Mouse (Mus musculus): Measurements from ENCODE around the gene Cenpb.
A peak's percentile ranks its signal among the peaks of the same experiment; 100 is the strongest.

Cenpb gene

DNA sequence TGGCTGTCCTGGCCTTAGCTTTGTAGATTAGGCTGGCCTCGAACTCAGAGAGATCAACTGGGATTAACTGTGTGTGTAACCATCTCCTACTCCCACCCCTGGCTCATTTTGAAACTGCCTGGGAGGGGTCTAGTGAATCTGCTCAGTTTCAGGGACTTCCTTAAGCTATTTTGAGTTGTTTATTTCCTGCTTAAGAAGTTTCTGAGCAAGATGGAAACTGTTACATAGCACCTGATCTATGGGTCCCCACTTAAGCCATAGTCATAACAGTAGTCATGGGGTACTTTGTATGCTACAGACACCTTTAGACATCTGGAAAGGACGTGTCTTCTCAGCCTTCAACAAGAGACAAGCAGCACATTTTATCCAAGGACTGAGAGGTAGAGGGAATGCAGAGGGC is 20.8 kb upstream of the Cenpb start:
- DNase-seq (ENCODE audit: low read depth, low spot score), result no peak

DNA sequence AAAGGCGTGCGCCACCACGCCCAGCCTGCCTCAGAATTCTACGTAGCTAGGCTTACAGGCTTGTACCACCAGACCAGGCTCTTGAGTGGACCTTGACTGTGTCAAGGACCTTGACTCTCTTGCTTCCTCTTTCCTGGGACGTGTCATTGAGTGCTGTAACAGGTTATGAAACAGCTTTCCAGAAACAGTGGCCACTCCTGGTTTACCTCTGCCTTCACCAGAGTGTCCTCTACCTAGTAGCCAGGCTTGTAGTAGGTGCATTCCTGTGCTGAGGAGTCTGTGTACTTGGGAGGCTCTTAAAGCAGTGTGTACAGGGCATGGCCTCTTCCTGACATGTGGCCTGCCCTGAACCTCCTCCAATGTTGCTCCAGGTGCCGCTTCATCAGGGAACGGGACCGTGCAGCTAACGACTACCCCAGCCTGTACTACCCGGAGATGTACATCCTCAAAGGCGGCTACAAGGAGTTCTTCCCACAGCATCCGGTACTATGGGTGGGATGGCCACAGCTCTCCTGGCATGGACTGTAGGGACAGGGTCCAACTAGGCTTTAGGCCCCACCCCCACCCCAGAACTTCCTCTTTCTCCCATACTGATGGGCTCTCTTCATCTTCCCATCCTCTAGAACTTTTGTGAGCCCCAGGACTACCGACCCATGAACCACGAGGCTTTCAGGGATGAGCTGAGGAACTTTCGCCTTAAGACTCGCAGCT is 16.9 kb upstream of the Cenpb start:
- DNase-seq (ENCODE audit: low read depth, low spot score), result no peak

DNA sequence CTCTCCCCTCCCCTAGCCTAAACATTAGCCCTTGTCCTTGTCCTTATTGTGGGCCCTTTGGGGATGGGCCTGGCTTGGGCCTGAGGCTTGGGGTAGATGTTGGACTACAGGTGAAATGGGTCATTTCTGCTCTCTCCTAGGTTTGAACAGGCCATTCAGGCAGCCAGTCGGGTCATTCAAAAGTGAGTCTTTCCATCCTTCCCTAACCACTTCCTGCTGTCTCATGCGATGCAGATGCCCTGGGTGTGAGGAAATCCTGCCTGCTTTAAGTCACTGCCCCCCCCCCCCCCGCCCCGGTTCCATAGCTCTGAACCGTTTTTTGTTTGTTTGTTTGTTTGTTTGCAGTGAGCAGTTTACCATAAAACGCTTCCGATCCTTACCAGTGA is 11.1 kb upstream of the Cenpb start:
- peak; percentile 51 for DNase-seq (ENCODE audit: low read depth, low spot score)

DNA sequence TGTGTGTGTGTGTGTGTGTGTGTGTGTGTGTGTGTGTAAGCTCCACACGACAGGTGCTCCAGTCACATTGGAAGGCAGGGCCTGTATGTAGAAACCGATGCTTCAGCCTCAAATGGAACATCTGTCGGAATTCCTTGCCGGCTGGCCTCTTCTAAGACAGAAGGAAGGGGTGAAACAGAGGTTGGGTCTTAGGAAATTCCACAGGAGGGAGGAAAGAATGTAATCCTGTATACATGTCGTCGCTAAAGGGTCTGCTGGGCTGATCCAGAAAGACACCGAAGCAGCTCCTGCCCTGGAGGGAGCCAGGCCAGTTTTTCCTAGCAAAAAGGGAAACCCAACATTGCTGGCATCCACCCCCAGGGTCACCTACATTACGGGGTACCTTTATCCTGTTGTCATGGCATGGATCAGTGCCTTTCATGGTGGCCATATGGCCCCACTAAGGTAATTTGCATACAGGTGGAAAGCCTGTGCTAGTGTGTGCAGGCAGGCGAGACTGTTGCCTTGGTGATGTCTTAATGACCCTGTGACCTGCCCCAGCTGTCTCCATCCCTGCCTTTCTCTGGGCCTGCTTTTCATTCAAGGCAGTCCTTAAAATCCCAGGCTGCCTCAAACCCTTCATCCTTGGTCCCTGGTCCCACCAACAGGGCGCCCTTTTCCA is 10.6 kb upstream of the Cenpb start:
- DNase-seq (ENCODE audit: low read depth, low spot score), result peak; percentile 31

DNA sequence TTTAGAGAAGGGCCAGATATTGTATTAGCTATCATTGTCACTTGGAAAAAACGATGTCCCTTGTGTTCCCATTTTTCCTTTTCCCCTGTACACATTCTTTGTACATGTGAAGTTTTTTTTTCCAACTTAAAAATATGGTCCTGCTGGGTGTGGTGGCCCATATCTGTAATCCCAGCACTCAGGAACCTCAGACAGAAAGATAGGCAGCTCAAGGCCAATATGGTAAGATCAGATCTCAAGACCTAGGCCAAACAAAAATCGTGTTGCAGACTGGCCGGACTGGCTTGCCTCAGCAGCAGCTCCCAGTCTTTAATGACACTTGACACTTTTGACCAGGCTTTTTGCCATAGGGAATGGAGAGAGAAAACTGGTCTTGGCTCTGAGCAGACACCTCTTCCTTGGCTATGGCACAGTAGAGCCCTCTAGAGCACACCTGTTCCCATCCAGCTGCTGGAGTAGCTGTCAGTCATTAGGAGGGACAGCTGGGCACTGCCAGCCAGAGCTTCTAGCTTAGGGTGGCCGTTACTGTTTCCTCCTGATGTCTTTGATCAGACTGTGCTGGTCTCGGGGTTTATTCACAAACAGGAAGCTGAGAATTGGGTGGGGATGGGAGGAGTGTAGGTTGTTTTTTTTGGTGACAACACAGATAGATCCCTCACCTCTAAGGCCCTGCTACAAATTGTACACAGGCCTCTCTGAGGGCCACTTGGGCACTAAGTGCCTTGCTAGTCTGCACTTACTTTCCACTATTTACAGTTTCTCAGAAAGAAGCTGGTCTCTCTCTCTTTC is 9.8 kb upstream of the Cenpb start:
- DNase-seq (ENCODE audit: low read depth, low spot score), result peak; percentile 67

DNA sequence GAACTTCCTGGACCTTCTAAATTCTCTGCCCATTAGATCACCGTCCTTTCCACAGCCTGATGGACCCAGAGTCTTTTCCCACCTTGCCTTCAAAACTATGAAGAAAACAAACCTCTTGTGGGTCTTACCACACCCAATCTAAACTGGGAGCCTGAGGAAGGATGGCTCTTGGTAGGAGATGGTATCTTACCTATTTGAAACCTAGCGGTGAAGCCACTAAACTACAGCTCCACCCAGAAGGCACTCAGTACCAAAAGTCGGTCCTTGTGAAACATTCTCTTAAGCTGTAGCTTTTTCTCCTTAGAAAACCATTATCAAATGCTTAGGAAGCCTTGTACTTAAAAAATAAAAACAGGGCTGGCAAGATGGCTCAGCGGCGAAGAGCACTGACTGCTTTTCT is 8.4 kb upstream of the Cenpb start:
- DNase-seq (ENCODE audit: low read depth, low spot score), result peak; percentile 56

DNA sequence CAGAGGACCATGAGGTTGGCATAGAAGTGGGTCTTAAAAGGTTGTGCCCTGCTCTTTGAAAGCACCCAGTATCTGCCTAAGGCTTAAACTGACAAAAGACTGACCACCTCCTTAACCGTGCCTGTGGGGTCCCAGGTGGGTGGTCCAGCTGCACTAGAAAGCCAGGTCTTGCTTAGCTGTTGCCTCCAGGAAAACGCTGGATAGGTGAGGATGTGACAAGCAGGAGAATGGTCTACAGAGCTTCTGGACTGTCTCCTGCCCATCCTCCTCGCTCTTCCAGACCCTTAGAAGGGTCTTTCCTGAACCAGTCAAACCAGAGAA is 7.7 kb upstream of the Cenpb start:
- no peak for DNase-seq (ENCODE audit: low read depth, low spot score)

DNA sequence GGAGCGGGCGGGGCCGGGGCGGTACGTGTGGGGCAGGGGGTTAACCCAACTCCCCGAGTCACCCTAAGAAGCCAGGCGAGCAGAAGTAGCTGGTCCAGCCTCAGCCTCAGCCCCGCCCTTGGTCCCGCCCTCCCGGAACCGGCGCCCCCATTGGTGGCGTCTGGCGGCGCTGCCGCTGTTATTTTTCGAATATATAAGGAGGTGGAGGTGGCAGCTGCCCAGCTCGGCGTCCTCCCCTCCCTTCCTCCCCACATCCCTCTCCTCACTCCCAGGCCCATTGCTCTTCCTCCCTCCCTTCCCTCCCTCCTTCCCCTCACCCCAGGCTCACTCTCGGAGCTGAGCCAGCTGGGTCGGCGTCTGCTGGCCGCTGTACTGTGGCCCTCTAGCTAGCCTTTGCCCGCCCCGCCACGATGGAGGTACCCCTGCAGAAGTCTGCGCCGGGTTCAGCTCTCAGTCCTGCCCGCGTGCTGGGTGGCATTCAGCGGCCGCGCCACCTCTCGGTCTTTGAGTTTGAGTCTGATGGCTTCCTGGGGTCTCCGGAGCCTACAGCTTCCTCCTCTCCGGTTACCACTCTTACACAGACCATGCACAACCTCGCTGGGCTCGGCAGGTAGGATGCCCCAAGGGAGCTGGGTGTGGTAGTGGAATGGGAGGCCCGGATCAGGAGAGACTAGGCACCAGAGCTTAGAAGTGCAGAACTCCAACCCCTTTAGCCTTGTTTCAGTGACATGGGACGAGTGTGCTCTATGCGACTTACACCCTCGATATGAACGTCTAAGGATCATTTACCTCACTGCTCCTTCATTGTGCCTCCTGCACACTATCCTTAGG is 7.1 kb upstream of the Cenpb start, which contains the start of the genes Cdc25b and Spef1:
Cdc25b (plus strand) TSS at position 179 of the 831 bp plus-strand sequence.
Spef1 (minus strand) TSS at position 512 of the 831 bp plus-strand sequence.
- peak; percentile 90 for DNase-seq (ENCODE audit: low read depth, low spot score)

DNA sequence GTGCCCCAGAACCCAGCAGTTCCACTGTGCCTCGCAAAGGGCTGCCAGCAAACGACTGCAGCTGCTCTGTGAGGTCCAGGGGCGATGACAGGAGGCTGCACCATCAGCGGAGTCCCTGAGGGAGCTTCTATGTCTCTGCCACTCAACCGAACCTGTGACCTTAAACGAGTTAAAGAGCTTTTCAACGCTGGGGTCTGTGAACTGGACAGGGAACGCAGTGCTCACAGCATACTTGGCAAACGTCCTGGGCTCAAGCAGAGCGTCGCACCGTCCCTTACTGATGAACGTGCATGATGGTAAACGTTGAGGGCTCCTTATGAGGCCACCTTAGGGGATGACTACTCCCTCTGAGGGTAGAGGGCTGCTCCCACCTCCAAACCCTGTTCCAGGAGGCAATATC is 6.5 kb upstream of the Cenpb start:
- no peak for DNase-seq (ENCODE audit: low read depth, low spot score)

DNA sequence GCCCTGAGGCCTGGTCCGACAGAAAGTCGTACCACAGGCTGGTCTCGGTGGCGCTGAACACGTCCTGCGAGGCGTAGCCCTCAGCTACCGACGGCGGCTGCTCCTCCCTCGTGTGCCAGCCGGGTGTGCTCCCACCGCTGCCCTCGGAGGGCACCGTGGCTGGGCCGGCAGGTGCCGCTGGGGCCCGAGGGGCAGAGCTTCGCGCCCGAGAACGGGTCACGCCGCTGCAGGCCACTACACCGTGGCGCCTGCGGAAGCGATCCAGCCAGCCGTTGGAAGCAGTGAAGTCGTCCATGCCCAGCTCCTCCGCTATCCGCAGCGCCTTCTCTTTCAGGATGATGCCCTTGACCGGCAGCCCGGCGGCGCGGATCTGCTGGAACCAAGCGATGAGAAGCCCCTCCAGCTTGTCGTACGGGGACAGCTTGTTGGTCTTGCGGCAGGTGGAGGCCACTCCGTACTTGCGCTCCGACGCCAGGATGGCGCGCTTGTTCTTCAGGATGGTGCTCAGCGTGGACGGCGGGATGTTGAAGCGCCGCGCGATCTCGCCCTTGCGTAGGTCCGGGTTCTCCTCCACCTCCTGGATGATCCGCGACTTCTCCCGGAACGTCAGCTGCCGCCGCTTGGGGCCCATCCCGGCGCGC is 501 bp downstream of the Cenpb start:
- DNase-seq (ENCODE audit: low read depth, low spot score), result peak; percentile 64

DNA sequence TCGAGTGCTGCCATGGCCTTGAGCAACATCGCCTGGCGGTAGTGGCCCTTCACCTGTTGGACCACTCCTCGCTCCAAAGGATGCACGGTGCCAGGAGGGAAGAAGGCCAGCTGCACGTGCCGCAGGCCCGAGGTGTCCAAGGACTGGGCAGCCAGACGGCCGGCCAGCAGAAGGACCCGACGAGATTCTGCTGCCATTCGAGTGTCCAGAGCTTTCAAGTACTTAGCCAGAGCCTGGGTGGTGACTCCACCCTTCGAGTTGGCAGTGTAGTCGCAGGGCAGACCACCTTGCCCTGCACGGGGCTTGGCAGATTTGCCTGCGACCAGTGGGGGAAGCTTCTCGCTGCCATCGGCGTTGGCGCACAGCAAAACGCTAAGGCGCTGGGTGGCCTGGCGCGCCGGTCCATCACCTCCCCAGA is 1.0 kb downstream of the Cenpb start:
- peak; percentile 31 for DNase-seq (ENCODE audit: low read depth, low spot score)

DNA sequence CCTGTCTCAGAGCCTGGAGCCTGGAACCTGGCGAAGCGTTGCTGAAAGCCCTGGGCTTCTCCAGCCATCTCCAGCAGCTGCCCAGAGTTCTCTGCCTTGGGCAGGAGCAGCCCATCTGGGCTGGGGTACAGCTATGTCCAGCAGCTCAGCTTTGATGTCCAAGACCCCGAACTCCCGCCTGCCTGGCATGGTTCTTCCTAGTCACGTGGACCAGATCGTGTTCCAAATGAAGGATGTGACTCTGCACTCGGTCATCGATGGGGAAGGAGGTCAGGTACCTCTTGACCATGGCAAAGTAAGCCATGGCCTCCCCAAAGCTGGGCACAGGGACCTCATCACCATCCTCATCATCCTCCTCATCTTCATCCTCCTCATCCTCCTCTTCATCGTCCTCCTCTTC is 1.9 kb downstream of the Cenpb start:
- DNase-seq (ENCODE audit: low read depth, low spot score), result no peak

DNA sequence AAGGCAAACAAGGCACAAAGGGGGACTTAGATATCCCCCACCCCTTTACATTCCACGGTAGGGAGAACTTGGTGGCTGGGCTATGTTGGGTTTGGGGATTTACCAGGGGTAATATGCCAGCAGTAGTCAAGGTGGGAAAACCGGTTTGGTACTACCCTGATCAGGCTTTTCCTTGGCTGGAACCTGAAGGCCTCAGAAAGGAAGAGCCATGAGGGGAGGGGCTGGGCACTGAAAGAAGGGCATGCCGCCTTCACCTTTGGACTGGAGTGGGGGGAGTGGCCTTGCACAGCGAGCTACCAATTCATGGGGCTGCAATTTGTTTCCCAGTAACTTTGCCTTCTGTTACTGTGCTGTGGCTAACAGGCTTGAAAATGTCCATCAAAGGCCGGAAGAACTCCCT is 3.4 kb downstream of the Cenpb start:
- no peak for DNase-seq (ENCODE audit: low read depth, low spot score)

DNA sequence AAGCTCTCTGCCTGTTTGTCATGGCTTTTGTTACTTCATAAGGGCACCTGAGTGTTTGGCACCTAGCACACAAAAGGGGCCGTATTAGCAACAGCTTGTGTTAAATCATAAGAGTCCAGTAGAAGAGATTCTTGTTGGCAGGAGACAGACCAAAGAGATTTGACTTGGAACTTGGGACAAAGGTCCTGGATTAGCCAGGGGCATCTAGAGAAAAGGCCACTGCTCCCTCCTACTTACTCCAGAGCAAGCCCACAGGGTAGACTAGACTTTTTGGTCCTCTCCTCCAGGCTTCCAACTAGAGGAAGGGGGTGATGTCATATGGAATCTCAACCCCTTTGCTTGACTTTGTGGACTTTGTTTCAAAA is 3.9 kb downstream of the Cenpb start:
- DNase-seq (ENCODE audit: low read depth, low spot score), result no peak

DNA sequence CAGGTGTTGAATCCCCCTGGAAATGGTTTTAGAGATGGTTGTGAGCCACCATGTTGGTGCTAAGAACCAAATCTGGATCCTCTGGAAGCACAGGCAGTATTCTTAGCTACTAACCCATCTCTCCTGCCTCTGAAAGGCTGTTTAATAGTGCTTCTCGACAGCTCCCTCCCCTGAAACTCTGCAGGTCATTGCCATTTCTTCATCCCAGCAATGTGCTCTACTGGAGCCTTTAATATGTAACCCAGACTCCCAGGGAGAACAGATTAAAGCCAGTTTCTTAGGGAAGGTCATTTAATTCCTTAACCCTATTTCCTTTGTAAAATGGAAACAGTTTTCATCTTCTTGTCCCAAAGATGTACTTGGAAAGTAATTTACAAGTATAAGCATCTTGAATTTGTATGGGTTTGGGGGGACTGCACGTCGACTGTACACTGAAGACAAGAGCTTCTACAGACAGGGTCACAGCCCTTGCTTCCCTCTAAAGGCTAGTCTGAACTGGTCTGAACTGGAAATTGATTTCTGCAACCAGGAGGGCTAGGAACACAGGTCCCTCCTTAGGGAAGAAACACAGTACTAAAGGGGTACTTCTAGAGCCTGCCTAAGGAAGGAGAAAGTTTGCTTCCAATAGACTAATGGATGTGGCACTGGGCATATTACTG is 4.5 kb downstream of the Cenpb start:
- DNase-seq (ENCODE audit: low read depth, low spot score), result no peak

DNA sequence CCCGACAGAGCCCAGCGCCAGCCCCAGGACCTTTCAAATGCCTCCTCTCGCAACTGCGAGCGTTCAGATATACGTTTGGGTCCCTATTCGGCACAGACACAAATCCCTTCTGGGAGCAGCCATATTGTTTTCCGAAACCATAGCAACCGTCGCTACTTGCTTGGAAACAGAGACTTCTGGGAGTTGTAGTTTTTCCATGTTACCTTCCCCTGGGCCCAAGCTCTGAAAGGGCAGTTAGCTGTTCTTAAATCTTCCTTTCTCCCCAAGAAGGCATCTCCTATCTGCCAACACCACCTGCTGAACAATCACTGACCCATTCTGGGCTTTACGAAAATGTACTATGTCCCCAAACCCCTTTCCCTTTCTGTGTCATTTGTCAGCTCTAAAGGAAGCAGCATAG is 5.2 kb downstream of the Cenpb start:
- DNase-seq (ENCODE audit: low read depth, low spot score), result peak; percentile 86

DNA sequence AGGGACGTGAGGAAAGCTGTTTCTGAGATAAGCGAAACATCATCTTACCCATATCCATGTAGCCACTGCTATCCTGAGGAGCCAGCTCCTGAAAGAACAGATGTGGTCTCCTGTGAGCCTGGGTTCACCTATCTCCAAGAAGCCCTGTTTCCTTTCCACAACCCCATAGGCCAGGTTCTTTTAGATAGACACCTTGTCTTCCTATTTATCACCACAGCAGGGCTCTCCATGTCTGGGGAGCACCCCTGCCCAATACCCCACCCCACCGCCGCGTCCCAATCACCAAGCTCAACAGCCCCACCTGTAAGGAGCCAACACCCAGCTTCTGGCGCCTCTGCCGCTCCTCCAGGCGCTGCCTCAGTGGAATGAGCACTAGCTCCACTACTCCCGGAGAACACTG is 7.5 kb downstream of the Cenpb start:
- DNase-seq (ENCODE audit: low read depth, low spot score), result no peak

DNA sequence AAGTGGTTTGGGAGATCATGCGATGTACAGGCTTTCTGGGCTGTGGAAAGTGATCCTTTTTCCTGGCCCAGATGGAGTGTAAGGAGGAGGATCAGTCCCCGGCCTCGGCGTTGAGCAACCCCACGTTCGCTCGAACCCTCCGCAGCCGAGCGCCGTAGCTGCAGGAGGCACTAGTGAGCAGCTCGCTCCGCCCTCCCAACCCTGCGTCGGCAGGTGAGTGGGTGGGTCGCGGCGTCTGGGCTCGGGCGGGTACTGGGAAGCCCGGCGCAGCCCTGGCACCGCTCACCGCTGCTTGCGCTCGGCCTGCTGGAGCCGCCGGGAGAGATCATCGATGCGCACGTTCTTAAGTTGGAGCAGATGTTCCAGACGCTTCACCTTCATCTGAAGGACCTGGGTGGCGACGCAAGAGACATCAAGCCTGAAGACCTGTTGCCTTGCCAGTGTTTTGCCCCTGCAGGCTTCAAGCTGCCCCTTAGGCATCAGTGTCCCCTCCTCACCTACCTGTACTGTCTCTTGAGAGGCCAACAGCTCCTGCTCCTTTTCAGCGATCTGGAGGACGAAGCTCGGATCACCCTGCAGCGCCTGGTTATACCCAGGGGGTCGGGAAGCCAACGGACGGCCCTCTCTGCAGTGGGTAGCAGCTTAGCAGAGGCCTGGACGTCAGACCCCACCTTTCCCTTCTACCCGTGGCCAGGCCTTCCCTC is 8.3 kb downstream of the Cenpb start:
- DNase-seq (ENCODE audit: low read depth, low spot score), result peak; percentile 47

DNA sequence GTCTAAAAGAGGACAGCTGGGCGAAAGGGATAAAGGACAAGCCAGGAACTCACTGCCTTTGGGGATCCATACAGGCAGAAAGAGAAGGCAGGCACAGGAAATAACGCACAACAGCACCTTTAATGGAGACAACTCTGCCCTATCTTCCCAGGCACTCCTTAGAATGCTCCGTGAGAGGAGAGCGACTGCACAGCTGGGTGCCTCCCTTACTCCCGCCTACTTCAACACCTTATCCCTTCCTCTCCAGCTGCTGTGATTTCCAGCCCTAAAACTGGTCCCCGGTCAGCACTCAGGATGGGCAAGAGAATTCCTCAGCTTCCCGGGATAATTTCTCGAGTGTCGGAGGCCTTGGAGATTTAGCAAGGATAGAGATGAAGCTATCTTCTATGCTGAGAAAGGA is 8.9 kb downstream of the Cenpb start:
- DNase-seq (ENCODE audit: low read depth, low spot score), result no peak

DNA sequence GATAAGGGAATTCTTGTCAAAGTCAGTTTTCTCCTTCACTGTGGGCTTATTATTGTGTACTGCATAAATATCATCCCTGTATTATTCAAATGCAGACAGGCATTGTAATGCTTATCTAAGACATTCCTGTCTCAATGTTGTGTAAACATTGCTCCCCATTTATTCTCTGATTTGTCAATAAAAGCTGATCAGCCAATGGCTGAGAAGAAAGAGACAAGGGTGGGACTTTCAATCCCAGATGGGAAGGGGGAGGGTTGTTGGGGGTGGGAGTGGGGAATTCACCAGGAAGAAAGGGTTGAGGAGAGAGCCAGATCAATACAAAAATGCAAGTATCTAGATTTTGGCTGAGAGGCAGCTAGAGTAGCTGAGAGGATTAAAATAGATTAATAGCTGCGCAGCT is 11.0 kb downstream of the Cenpb start:
- no peak for DNase-seq (ENCODE audit: low read depth, low spot score)

All from CD4-positive helper T cell, adult 2 months (primary cell).